Mouse (Mus musculus) heart, adult 2 months (tissue): ENCODE results near the gene Rpl3. TPM values are rescaled to one million over a fixed set of nuclear protein-coding genes. Genes with fewer than 3 reads are reported as not detected.

Experiments used
- DNase-seq, 2 experiments: peaks; one replicate each; pipeline ENCODE4 v3.0.0; 2021
- H3K27ac ChIP-seq: fragments of 200-600 bp; 2 replicates; pipeline ENCODE4 v1.8.1; 2022
- H3K27me3 ChIP-seq: fragments of 200-500 bp; 2 replicates; pipeline ENCODE4 v1.6.1; 2012; ENCODE audit warnings: mild to moderate bottlenecking, low read length, inconsistent platforms, mixed read lengths; ENCODE audit not compliant: control insufficient read depth, insufficient read depth
- H3K36me3 ChIP-seq: fragments of 200-500 bp; 2 replicates; pipeline ENCODE4 v1.6.1; 2012; ENCODE audit warnings: low read length, inconsistent platforms; ENCODE audit not compliant: control insufficient read depth, insufficient read depth
- H3K4me1 ChIP-seq: fragments of 200-500 bp; 2 replicates; pipeline ENCODE4 v1.6.1; 2011; ENCODE audit warnings: low read length; ENCODE audit not compliant: control insufficient read depth, insufficient read depth
- H3K4me3 ChIP-seq: fragments of 200-600 bp; 2 replicates; pipeline ENCODE4 v1.8.1; 2022
- H3K79me2 ChIP-seq: fragments of 200-500 bp; replicated peaks from 2 replicates; pipeline ENCODE4 v1.6.1; 2012; ENCODE audit warnings: mild to moderate bottlenecking, inconsistent platforms, low read length, moderate library complexity, mixed read lengths; ENCODE audit not compliant: control insufficient read depth, insufficient read depth
- H3K9ac ChIP-seq: fragments of 200-500 bp; 2 replicates; pipeline ENCODE4 v1.6.1; 2012; ENCODE audit warnings: low read depth, mild to moderate bottlenecking, control low read depth, inconsistent platforms, low read length, mixed read lengths
- CTCF ChIP-seq: fragments of 200-600 bp; IDR thresholded peaks from 2 replicates; pipeline ENCODE4 v1.8.1; 2022; ENCODE audit warnings: antibody characterized with exemption, mild to moderate bottlenecking, moderate library complexity
- EP300 ChIP-seq: fragments of 200-500 bp; IDR thresholded peaks from 2 replicates; pipeline ENCODE4 v1.6.1; 2011; ENCODE audit warnings: low read depth, low read length, control low read depth; ENCODE audit not compliant: insufficient read depth
- POLR2A ChIP-seq: fragments of 200-500 bp; IDR thresholded peaks from 2 replicates; pipeline ENCODE4 v1.6.1; 2011; ENCODE audit warnings: mild to moderate bottlenecking, low read depth, low read length, control low read depth; ENCODE audit not compliant: insufficient read depth
- WGBS: fragments of 180-500 bp; shearing (Covaris S2); methylation state at CpG from one replicate; pipeline ENCODE4 v1.1.7; 2018; 5-methylcytosine and 5-hydroxymethylcytosine counted together
- intact Hi-C: fragments of 180-260 bp; cut with DNase I; formaldehyde crosslinking; loops from one replicate; pipeline ENCODE4 v1.15.1; 2025
- polyA plus RNA-seq: library from polyadenylated mRNA; depleted of rRNA; stranded (reverse); fragments of >200 nt; gene quantifications from 2 replicates; pipeline ENCODE4 v1.2.3, GENCODE M21; 2012
- total RNA-seq, 2 experiments: library from RNA; stranded (reverse); gene quantifications; 2 replicates each; pipeline ENCODE4 v1.2.3; 2021

Gene Rpl3
- total and polyA plus RNA-seq, 3 experiments: 137 to 201 (median 150) TPM

DNA sequence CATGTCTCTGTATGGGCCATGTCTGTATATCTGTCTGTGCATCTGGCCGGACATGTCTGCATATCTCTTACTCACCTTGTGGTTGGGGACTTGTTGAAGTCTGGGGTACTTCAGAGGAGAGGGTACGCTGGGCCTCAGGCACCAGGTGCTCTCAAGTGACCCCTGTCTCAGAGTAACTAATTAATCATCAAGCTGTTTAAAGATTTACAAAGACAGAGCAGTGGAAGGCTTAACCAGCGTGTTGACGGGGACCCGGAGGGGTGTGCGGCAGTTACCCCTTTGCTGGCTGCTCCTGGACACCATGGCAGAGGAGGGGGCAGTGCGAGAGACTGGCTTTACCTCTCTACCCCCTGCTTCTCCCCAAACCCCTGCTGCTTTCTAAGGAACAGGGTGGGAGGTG, 32.1 kb downstream of the Rpl3 start:
- no peaks in the 10 kb centered on the region for H3K36me3 ChIP-seq
- no peaks in the 10 kb centered on the region for H3K27me3 ChIP-seq
- TF ChIP-seq EP300 (no peak), POLR2A (no peak), CTCF (no peak)
- H3K27ac ChIP-seq: no peak overlapping the region
- H3K4me3 ChIP-seq: no peak overlapping the region
- H3K9ac ChIP-seq: no peak overlapping the region
- intact Hi-C loops: no loop called here
- WGBS: 89% methylated on average over 7 of the region's 7 CpGs
- peaks cover 2% of the 10 kb centered on the region; the same call in 1 of the 2 replicates for H3K4me1 ChIP-seq
- no peak for DNase-seq
- H3K79me2 ChIP-seq: no peaks in the 10 kb centered on the region

DNA sequence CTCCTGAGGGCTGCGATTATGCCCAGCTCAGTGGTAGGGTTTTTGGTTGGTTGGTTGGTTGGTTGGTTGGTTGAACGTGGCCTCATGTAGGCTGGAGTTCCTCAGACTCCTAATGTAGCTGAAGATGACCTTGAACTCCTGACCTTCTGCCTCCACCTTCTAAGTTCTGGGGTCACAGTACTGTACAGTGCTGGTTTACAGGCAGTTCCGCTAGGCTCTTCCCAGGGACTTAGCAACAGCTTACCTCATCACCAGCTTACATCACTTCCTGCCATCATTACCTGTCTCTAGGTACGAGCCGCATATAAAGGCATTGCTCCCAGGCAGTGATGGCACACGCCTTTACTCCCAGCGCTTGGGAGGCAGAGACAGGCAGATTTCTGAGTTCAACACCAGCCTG, 33.5 kb downstream of the Rpl3 start:
- Histone ChIP-seq H3K27me3 (no peaks in the 10 kb centered on the region), H3K9ac (no peak overlapping the region), H3K4me3 (no peak overlapping the region), H3K27ac (no peak overlapping the region), H3K36me3 (peaks cover 2% of the 10 kb centered on the region; the same call in 1 of the 2 replicates), H3K4me1 (peaks cover 12% of the 10 kb centered on the region), H3K79me2 (no peaks in the 10 kb centered on the region)
- no peak for DNase-seq
- intact Hi-C loops: no loop called here
- TF ChIP-seq EP300 (no peak), CTCF (no peak), POLR2A (no peak)
- WGBS: 86% methylated on average over 7 of the region's 7 CpGs

DNA sequence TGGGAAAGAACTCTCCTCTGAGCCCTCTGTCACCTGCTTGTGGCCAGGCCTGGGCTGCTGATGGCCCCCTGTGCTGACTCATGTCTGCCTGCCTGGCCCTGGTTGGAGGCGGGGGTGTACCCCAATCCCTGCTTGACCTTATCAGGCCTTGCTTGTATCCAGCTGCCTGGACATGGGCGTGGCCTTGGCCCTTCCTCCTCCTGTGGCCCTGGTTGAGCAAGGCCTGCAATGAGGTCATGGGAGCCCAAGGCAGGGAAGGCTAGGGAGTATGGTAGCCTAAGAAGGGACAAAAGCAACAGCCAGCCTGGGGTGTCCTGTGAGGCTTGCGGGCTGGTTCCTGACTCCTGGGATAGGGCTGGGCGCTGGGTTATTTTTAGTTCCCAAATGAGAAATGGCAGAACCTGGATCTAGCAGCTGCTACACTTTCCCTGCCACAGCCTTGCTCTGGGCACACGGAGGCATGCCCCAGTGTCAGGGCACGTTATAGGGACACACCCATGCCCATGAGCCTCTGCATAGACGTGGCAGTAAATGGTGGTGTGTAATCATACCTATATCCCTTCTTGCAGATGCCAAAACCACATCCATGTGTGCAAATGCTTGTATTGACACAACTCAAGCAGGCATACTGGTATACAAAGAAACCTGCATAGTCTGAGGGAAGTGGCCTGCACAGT, 37.5 kb downstream of the Rpl3 start:
- peak overlapping the region; percentile 64 for H3K27ac ChIP-seq
- H3K9ac ChIP-seq: peak overlapping the region; percentile 14; the same call in 1 of the 2 replicates
- intact Hi-C loops: no loop called here
- 44% methylated on average over 7 of the region's 7 CpGs for WGBS
- H3K4me1 ChIP-seq: peaks cover 18% of the 10 kb centered on the region
- H3K36me3 ChIP-seq: peaks cover 2% of the 10 kb centered on the region; the same call in 1 of the 2 replicates
- H3K4me3 ChIP-seq: no peak overlapping the region
- peak; percentile 71 to 83 for DNase-seq
- no peaks in the 10 kb centered on the region for H3K79me2 ChIP-seq
- TF ChIP-seq CTCF: no peak
- TF ChIP-seq POLR2A: no peak
- TF ChIP-seq EP300: 0 out of 2 replicates have a peak, but pooled peaks have one; percentile 53
- H3K27me3 ChIP-seq: no peaks in the 10 kb centered on the region

DNA sequence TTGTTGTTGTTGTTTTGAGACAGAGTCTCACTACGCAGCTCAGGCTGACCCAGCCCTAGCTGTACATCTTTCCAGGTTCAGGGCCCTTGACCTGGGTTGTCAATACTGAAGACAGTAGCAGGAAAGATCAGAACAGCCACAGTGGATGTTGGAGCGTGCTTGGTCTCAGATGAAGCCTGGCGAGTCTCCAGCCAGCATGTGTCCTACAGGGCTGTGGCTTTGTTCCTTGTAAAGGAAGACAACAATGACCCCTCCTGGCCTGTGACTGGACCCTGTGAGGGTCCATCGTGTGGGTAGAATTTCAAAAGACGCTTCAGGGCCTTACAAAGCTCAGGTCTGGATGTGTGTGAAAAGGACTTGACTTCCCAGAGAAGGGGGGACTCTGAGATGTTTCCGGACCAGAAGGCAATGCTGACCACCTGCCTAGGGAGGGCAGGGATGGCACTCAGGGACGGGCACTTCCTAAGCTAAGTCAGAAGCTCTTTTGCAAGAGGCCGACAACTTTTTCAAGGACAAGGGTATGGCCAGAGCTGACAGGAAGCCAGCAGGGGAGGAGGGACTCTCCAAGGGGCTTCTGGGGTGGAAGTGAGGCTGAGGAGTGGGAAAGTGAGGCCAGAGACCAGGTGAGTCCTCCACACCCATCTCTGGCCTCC, 38.2 kb downstream of the Rpl3 start:
- 54% methylated on average over 8 of the region's 8 CpGs for WGBS
- Histone ChIP-seq H3K27me3 (no peaks in the 10 kb centered on the region), H3K4me1 (peaks cover 18% of the 10 kb centered on the region), H3K4me3 (no peak overlapping the region), H3K9ac (peak overlapping the region; percentile 14; the same call in 1 of the 2 replicates), H3K27ac (peak overlapping the region; percentile 64), H3K36me3 (peaks cover 2% of the 10 kb centered on the region; the same call in 1 of the 2 replicates), H3K79me2 (no peaks in the 10 kb centered on the region)
- peak in 1 of 2 experiments; percentile 53 for DNase-seq
- peak; percentile 50 for TF ChIP-seq CTCF
- no peak for TF ChIP-seq POLR2A
- 0 out of 2 replicates have a peak, but pooled peaks have one; percentile 44 for TF ChIP-seq EP300
- intact Hi-C loops: no loop called here

DNA sequence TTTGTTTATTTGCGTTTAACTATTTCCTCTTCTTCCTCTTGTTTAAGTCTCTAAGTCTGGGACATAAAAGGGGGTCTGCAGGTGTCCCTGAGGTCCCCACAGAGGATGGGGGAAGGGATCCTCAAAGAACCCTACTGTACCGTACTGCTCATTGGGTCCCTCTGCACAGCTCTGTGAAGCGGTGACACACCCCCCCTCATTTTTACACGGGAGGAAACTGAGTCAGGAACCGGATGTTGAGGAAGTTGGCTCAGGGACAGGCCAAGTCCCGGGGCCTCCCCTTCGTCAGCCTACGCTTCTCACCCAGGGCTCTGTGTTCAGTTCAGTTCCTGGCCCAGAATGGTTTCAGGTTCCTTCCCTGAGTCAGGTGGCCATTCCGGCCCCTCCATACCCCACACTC, 39.9 kb downstream of the Rpl3 start:
- Histone ChIP-seq H3K27me3 (no peaks in the 10 kb centered on the region), H3K79me2 (no peaks in the 10 kb centered on the region), H3K27ac (peak overlapping the region; percentile 89), H3K36me3 (peaks cover 2% of the 10 kb centered on the region; the same call in 1 of the 2 replicates), H3K4me1 (peaks cover 18% of the 10 kb centered on the region), H3K4me3 (peak overlapping the region; percentile 16; the same call in 1 of the 2 replicates), H3K9ac (peak overlapping the region; percentile 9; the same call in 1 of the 2 replicates)
- TF ChIP-seq CTCF (no peak), EP300 (no peak), POLR2A (no peak)
- intact Hi-C loops: loop anchor here (1.0 kb wide), 2 partner anchors 47 to 101 kb away; no protein-coding TSS in a partner anchor
- 60% methylated on average over 9 of the region's 9 CpGs for WGBS
- no peak for DNase-seq
